Mouse (Mus musculus): ENCODE measurements around the gene Son. TPM values are rescaled to one million over a fixed set of nuclear protein-coding genes. Genes with fewer than 3 reads are reported as not detected.

Gene Son
- 114 TPM for polyA plus RNA-seq (2017; shearing (Covaris generic))

GRCm38 (mm10) chr16:91647461-91648219 lies at the start of gene Son:
Son (plus strand) TSS chr16:91647506.

GRCm38 (mm10) chr16:91597672-91598010 lies 49.7 kb upstream of the Son start, which contains the start of gene Tmem50b:
Tmem50b (minus strand) TSS chr16:91597800.

GRCm38 (mm10) chr16:91618511-91619501 lies 28.5 kb upstream of the Son start, which contains the start of gene Dnajc28:
Dnajc28 (minus strand) TSS chr16:91619026.

GRCm38 (mm10) chr16:91646681-91647419 lies 456 bp upstream of the Son start, which contains the start of gene Gart:
Gart (minus strand) TSS chr16:91646952.

GRCm38 (mm10) chr16:91688619-91689334 lies 41.5 kb downstream of the Son start, which contains the start of gene Donson:
Donson (minus strand) TSS chr16:91688770.

GRCm38 (mm10) chr16:91728123-91729065 lies 81.1 kb downstream of the Son start, which contains the start of gene Cryzl1:
Cryzl1 (minus strand) TSS chr16:91728975.

Other genes starting within 250 kb of the Son start
- gene Il10rb, start 241.3 kb upstream of the Son start, polyA plus RNA-seq (2017; shearing (Covaris generic)), result 93.1 TPM
- 222 TPM for gene Ifnar1, start 162.3 kb upstream of the Son start, polyA plus RNA-seq (2017; shearing (Covaris generic))
- 10.1 TPM for gene Ifngr2, start 100.4 kb upstream of the Son start, polyA plus RNA-seq (2017; shearing (Covaris generic))
- gene Tmem50b, start 49.7 kb upstream of the Son start, polyA plus RNA-seq (2017; shearing (Covaris generic)), result 34.0 TPM
- gene Dnajc28, start 28.5 kb upstream of the Son start, polyA plus RNA-seq (2017; shearing (Covaris generic)), result 0.84 TPM
- 61.3 TPM for gene Gart, start 554 bp upstream of the Son start, polyA plus RNA-seq (2017; shearing (Covaris generic))
- gene Donson, start 41.3 kb downstream of the Son start, polyA plus RNA-seq (2017; shearing (Covaris generic)), result 148 TPM
- 31.9 TPM for gene Cryzl1, start 81.5 kb downstream of the Son start, polyA plus RNA-seq (2017; shearing (Covaris generic))
- gene Itsn1, start 81.8 kb downstream of the Son start, polyA plus RNA-seq (2017; shearing (Covaris generic)), result 4.1 TPM

Data from effector memory CD4-positive, alpha-beta T cell, adult 7 months (primary cell).